Mouse (Mus musculus) lung, embryonic 14.5 days (tissue): ENCODE results near the gene Samd4b. TPM values are rescaled to one million over a fixed set of nuclear protein-coding genes. Genes with fewer than 3 reads are reported as not detected.
A peak's percentile ranks its signal among the peaks of the same experiment; 100 is the strongest.

Experiments used
- ATAC-seq: fragments of 200-750 bp; cut with Nextera tagmentation; 2 replicates; pipeline ENCODE4 v1.8.0; 2017; ENCODE audit warnings: mild to moderate bottlenecking, moderate TSS enrichment, moderate library complexity; ENCODE audit not compliant: insufficient read depth
- DNase-seq: peaks from one replicate; pipeline ENCODE4 v3.0.0-alpha.2; 2015
- H3K27ac ChIP-seq: fragments of 300-500 bp; sonication (generic); 2 replicates; pipeline ENCODE4 v1.5.1; 2014; ENCODE audit warnings: low read depth, mild to moderate bottlenecking, moderate library complexity
- H3K27me3 ChIP-seq: fragments of 300-500 bp; sonication (generic); 2 replicates; pipeline ENCODE4 v1.6.1; 2014; ENCODE audit warnings: low read length, control low read depth; ENCODE audit not compliant: insufficient read depth
- H3K36me3 ChIP-seq: fragments of 300-500 bp; sonication (generic); 2 replicates; pipeline ENCODE4 v1.6.1; 2014; ENCODE audit warnings: control low read depth; ENCODE audit not compliant: insufficient read depth
- H3K4me1 ChIP-seq: fragments of 300-500 bp; sonication (generic); 2 replicates; pipeline ENCODE4 v1.6.1; 2014; ENCODE audit warnings: antibody characterized with exemption, control low read depth; ENCODE audit not compliant: insufficient read depth
- H3K4me2 ChIP-seq: fragments of 300-500 bp; sonication (generic); 2 replicates; pipeline ENCODE4 v1.6.1; 2014; ENCODE audit warnings: mild to moderate bottlenecking
- H3K4me3 ChIP-seq: fragments of 300-500 bp; sonication (generic); 2 replicates; pipeline ENCODE4 v1.5.1; 2014; ENCODE audit warnings: low read depth, low read length
- H3K9ac ChIP-seq: fragments of 300-500 bp; sonication (generic); 2 replicates; pipeline ENCODE4 v1.6.1; 2014
- H3K9me3 ChIP-seq: fragments of 300-500 bp; sonication (generic); 2 replicates; pipeline ENCODE4 v1.6.1; 2016; ENCODE audit warnings: low read depth, low read length, control low read depth
- CTCF ChIP-seq: IDR thresholded peaks from 2 replicates; pipeline ENCODE4 v1.5.1; 2016; ENCODE audit warnings: antibody characterized with exemption, low read depth
- WGBS: fragments of 180-500 bp; shearing (Covaris S2); extraction: QIAGEN DNeasy Blood & Tissue Kit; methylation state at CpG from one replicate; pipeline ENCODE4 v1.1.7; 2014; 5-methylcytosine and 5-hydroxymethylcytosine counted together
- polyA plus RNA-seq: library from polyadenylated mRNA; unstranded; fragments of >200 nt; fragmentation: Nextera tagmentation; extraction: Ambion mirVana; gene quantifications from 2 replicates; pipeline ENCODE4 v1.2.1, GENCODE M21; 2014

Samd4b gene
- polyA plus RNA-seq, 1 experiment from 2014 or later = 34.0 TPM

DNA sequence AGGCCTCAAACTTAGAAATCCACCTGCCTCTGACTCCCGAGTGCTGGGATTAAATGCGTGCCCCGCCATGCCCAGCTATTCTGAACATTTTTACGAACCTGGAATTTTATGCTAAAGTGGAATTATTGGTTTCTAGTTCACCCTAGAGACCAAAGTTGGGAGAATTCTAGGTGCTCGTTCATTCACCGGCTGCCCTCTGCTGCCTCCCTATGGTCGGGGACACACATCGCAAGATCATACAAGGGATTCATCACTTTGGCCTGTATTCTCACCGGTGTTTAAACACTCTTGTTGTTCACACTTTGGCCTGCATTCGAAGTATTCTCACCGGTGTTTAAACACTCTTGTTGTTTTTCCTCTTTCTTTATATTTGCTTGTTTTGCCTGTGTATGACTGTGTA, 3.1 kb upstream of the Samd4b start:
- Histone ChIP-seq H3K27ac (no peak overlapping the region), H3K9me3 (no peaks in the 10 kb centered on the region), H3K4me3 (no peak overlapping the region), H3K4me1 (peaks cover 10% of the 10 kb centered on the region; the same call in 1 of the 2 replicates), H3K9ac (no peak overlapping the region), H3K4me2 (no peak overlapping the region), H3K36me3 (no peaks in the 10 kb centered on the region), H3K27me3 (no peaks in the 10 kb centered on the region)
- DNase-seq = peak; percentile 87
- TF ChIP-seq CTCF = peak; percentile 91
- ATAC-seq = no peak
- WGBS = 8% methylated on average over 11 of the region's 11 CpGs

DNA sequence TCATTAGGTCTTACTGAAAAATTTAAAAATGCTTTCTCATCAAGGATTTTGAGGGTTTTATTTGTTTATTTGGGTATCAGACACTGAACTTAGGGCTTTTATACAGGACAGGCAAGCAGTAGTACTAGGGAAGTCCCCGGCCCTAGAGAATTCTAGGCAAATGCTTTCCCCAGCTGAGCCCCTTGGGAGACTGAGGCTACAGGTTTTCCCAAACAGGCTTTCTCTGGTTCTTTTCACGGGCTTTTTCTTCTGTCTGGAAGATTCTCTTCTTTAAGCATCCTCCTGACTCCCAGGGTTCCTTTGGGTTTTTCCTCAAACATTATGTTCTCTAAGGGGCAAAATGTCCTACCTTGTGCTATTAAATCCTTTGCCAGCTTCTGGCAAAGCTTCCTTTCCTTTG, 1.0 kb upstream of the Samd4b start:
- no peak overlapping the region for H3K4me2 ChIP-seq
- peaks cover 5% of the 10 kb centered on the region; the same call in 1 of the 2 replicates for H3K36me3 ChIP-seq
- H3K4me3 ChIP-seq = no peak overlapping the region
- ATAC-seq = no peak
- peaks cover 18% of the 10 kb centered on the region for H3K4me1 ChIP-seq
- no peak overlapping the region for H3K27ac ChIP-seq
- 61% methylated on average over 2 of the region's 2 CpGs for WGBS
- no peak for DNase-seq
- no peaks in the 10 kb centered on the region for H3K27me3 ChIP-seq
- TF ChIP-seq CTCF = no peak
- no peaks in the 10 kb centered on the region for H3K9me3 ChIP-seq
- no peak overlapping the region for H3K9ac ChIP-seq

DNA sequence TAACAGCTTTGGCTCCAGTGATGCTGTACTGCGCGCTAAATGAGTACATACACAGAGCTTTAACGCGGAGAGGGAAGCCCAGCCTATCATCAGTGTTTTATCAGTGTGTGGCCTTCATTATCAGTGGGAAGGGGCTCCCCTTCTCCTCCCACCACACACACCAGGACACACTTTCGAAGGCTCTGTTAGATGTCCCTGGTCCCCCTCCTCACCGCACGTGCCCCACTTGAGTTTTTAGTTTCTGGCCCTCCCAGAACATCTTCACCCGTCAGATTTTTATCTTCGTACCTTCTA, 720 bp downstream of the Samd4b start:
- TF ChIP-seq CTCF = no peak
- DNase-seq = no peak
- no peaks in the 10 kb centered on the region for H3K27me3 ChIP-seq
- H3K27ac ChIP-seq = peak overlapping the region; percentile 79
- no peak for ATAC-seq
- 5% methylated on average over 9 of the region's 9 CpGs for WGBS
- peak overlapping the region; percentile 85 for H3K4me2 ChIP-seq
- H3K36me3 ChIP-seq = peaks cover 5% of the 10 kb centered on the region; the same call in 1 of the 2 replicates
- H3K4me3 ChIP-seq = peak overlapping the region; percentile 64
- H3K4me1 ChIP-seq = peaks cover 31% of the 10 kb centered on the region
- H3K9me3 ChIP-seq = no peaks in the 10 kb centered on the region
- H3K9ac ChIP-seq = peak overlapping the region; percentile 69

GRCm38 (mm10) chr7:28596436-28597276, 1.3 kb downstream of the Samd4b start:
- peak overlapping the region; percentile 64 for H3K4me3 ChIP-seq
- WGBS = 21% methylated on average over 20 of the region's 20 CpGs

DNA sequence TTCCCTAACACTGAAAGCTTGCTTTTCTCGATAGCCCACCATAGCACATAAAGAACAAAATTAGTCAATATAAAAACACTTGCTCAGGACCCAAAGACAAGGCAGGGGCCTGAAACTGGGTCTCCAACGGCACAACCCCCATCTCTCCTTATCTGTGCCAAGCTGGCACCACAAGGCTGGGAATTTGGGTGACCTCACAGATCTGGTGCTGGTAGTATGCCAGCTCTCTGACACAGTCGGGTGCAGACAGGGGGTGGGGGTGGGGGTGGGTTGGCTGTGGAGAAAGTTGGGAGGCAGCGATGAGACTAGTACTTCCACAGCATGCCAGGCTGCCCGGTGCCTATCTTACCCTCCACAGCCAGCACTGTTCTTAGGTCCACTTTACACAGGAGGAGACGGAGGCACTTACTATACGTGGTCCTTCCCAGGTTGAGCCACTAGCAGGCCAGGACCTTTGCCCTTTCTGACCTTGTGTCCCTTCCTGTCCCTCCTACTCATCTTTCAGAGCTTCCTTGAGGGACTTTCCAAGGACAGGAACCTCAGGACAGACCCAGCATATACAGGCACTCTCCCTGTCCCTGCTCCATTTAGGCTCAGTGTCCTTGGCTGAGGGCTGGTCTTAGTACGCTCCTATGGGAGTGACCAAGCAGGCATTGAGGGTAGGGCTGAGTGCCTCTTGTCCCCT, 2.1 kb downstream of the Samd4b start:
- WGBS = 71% methylated on average over 8 of the region's 8 CpGs
- no peak for TF ChIP-seq CTCF
- no peaks in the 10 kb centered on the region for H3K9me3 ChIP-seq
- 0 out of 2 replicates have a peak overlapping the region, but pooled peaks have one; percentile 79 for H3K27ac ChIP-seq
- ATAC-seq (no peak), DNase-seq (no peak)
- peaks cover 31% of the 10 kb centered on the region for H3K4me1 ChIP-seq
- peak overlapping the region; percentile 85 for H3K4me2 ChIP-seq
- H3K4me3 ChIP-seq = peak overlapping the region; percentile 64
- H3K9ac ChIP-seq = 0 out of 2 replicates have a peak overlapping the region, but pooled peaks have one; percentile 69
- H3K36me3 ChIP-seq = peaks cover 5% of the 10 kb centered on the region; the same call in 1 of the 2 replicates
- no peaks in the 10 kb centered on the region for H3K27me3 ChIP-seq

More at GRCm38 (mm10) chr7:28596436-28597276, 1.3 kb downstream of the Samd4b start:
- H3K4me1 ChIP-seq = peaks cover 31% of the 10 kb centered on the region
- peak overlapping the region; percentile 69 for H3K9ac ChIP-seq
- no peaks in the 10 kb centered on the region for H3K27me3 ChIP-seq
- H3K4me2 ChIP-seq = peak overlapping the region; percentile 85
- ATAC-seq (peak; percentile 37), DNase-seq (peak; percentile 65)
- no peaks in the 10 kb centered on the region for H3K9me3 ChIP-seq
- H3K27ac ChIP-seq = peak overlapping the region; percentile 79
- no peak for TF ChIP-seq CTCF
- peaks cover 5% of the 10 kb centered on the region; the same call in 1 of the 2 replicates for H3K36me3 ChIP-seq

GRCm38 (mm10) chr7:28593206-28594111, 4.5 kb downstream of the Samd4b start:
- 32% methylated on average over 14 of the region's 14 CpGs for WGBS
- Histone ChIP-seq H3K9me3 (no peaks in the 10 kb centered on the region), H3K27me3 (no peaks in the 10 kb centered on the region), H3K9ac (no peak overlapping the region; the same call in 1 of the 2 replicates), H3K4me3 (no peak overlapping the region), H3K36me3 (peaks cover 5% of the 10 kb centered on the region; the same call in 1 of the 2 replicates), H3K4me1 (peaks cover 36% of the 10 kb centered on the region), H3K27ac (no peak overlapping the region), H3K4me2 (no peak overlapping the region)
- TF ChIP-seq CTCF = no peak
- ATAC-seq (no peak), DNase-seq (peak; percentile 48)
